Mouse (Mus musculus) hindbrain, embryonic 11.5 days (tissue): ENCODE results near the gene Gm20388. TPM values are rescaled to one million over a fixed set of nuclear protein-coding genes. Genes with fewer than 3 reads are reported as not detected.

Experiments used
- ATAC-seq: fragments of 200-750 bp; cut with Nextera tagmentation; 2 replicates; pipeline ENCODE4 v1.8.0; 2017; ENCODE audit warnings: mild to moderate bottlenecking, moderate TSS enrichment, moderate library complexity; ENCODE audit not compliant: low FRiP score
- DNase-seq: peaks from one replicate; pipeline ENCODE4 v3.0.0-alpha.2; 2015; ENCODE audit warnings: low spot score
- H3K27ac ChIP-seq: fragments of 300-500 bp; sonication (generic); 2 replicates; pipeline ENCODE4 v1.5.1; 2014; ENCODE audit warnings: mild to moderate bottlenecking, low read depth, low read length
- H3K27me3 ChIP-seq: fragments of 300-500 bp; sonication (generic); 2 replicates; pipeline ENCODE4 v1.6.1; 2014; ENCODE audit warnings: mild to moderate bottlenecking, low read length, moderate library complexity, mixed read lengths; ENCODE audit not compliant: control insufficient read depth, insufficient read depth
- H3K36me3 ChIP-seq: fragments of 300-500 bp; sonication (generic); 2 replicates; pipeline ENCODE4 v1.6.1; 2014; ENCODE audit warnings: mild to moderate bottlenecking, low read length, moderate library complexity, mixed read lengths; ENCODE audit not compliant: control insufficient read depth, insufficient read depth
- H3K4me1 ChIP-seq: fragments of 300-500 bp; sonication (generic); replicated peaks from 2 replicates; pipeline ENCODE4 v1.6.1; 2014; ENCODE audit warnings: low read length, mixed read lengths; ENCODE audit not compliant: control insufficient read depth, insufficient read depth
- H3K4me2 ChIP-seq: fragments of 300-500 bp; sonication (generic); replicated peaks from 2 replicates; pipeline ENCODE4 v1.6.1; 2014; ENCODE audit warnings: mild to moderate bottlenecking, low read depth, low read length
- H3K4me3 ChIP-seq: fragments of 300-500 bp; sonication (generic); 2 replicates; pipeline ENCODE4 v1.5.1; 2014; ENCODE audit warnings: low read depth, low read length
- H3K9ac ChIP-seq: fragments of 300-500 bp; sonication (generic); 2 replicates; pipeline ENCODE4 v1.6.1; 2014; ENCODE audit warnings: low read depth, low read length
- H3K9me3 ChIP-seq: fragments of 300-500 bp; sonication (generic); 2 replicates; pipeline ENCODE4 v1.6.1; 2016; ENCODE audit warnings: low read length; ENCODE audit not compliant: control insufficient read depth
- WGBS: fragments of 180-500 bp; shearing (Covaris S2); extraction: QIAGEN DNeasy Blood & Tissue Kit; methylation state at CpG from one replicate; pipeline ENCODE4 v1.1.7; 2014; 5-methylcytosine and 5-hydroxymethylcytosine counted together
- polyA plus RNA-seq: library from polyadenylated mRNA; unstranded; fragments of >200 nt; fragmentation: Nextera tagmentation; extraction: Ambion mirVana; gene quantifications from 2 replicates; pipeline ENCODE4 v1.2.1, GENCODE M21; 2014

Gm20388 gene
- polyA plus RNA-seq, 1 experiment from 2014 or later, result 11.8 TPM

DNA sequence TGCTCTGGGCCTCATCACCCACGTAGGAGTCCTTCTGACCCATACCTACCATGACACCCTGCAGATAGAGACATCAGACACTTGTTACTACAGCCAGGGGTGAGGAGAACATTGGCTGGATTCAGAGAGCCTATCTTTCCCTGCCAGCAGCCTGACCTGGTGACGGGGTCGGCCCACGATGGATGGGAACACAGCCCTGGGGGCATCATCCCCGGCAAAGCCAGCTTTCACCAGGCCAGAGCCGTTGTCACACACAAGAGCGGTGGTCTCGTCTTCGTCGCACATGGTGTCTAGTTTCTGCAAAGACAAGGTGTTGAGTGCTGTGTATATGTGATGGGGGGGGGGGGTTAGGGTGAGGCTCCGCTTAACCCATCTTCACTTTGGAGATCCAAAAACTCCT, 3982.8 kb downstream of the Gm20388 start:
- WGBS, result 77% methylated on average over 11 of the region's 11 CpGs
- Histone ChIP-seq H3K27ac (no peak overlapping the region), H3K9me3 (no peaks in the 10 kb centered on the region), H3K27me3 (peaks cover 55% of the 10 kb centered on the region), H3K4me2 (no peak overlapping the region), H3K9ac (no peak overlapping the region), H3K4me1 (peaks cover 3% of the 10 kb centered on the region; the same call in 1 of the 2 replicates), H3K36me3 (no peaks in the 10 kb centered on the region), H3K4me3 (no peak overlapping the region)
- ATAC-seq, result no peak
- no peak for DNase-seq

- Histone ChIP-seq H3K27ac (no peak within 1 kb of the TSS), H3K4me2 (no peak within 1 kb of the TSS), H3K4me1 (peaks cover 3% of the 10 kb centered on the region; the same call in 1 of the 2 replicates), H3K9me3 (no peaks in the 10 kb centered on the region), H3K27me3 (peaks cover 55% of the 10 kb centered on the region), H3K9ac (no peak within 1 kb of the TSS), H3K36me3 (no peaks in the 10 kb centered on the region), H3K4me3 (no peak within 1 kb of the TSS)
- ATAC-seq (no peak), DNase-seq (no peak)
- 21% methylated on average over 14 of the region's 15 CpGs for WGBS
These were observed 3984.0 kb downstream of the Gm20388 start, which contains the start of gene Acta1 for GRCm38 (mm10) chr8:123894502-123895097. TSS of gene Acta1 (minus strand) at chr8:123894751.

GRCm38 (mm10) chr8:123895230-123895629, 3984.6 kb downstream of the Gm20388 start:
- Histone ChIP-seq H3K4me1 (peaks cover 3% of the 10 kb centered on the region; the same call in 1 of the 2 replicates), H3K27me3 (peaks cover 53% of the 10 kb centered on the region), H3K27ac (no peak overlapping the region), H3K4me2 (no peak overlapping the region), H3K9me3 (no peaks in the 10 kb centered on the region), H3K4me3 (no peak overlapping the region), H3K36me3 (no peaks in the 10 kb centered on the region), H3K9ac (no peak overlapping the region)
- no peak for DNase-seq
- WGBS, result 72% methylated on average over 4 of the region's 4 CpGs
- no peak for ATAC-seq

- H3K9ac ChIP-seq, result no peak overlapping the region
- no peak overlapping the region for H3K4me2 ChIP-seq
- H3K9me3 ChIP-seq, result no peaks in the 10 kb centered on the region
- no peak overlapping the region for H3K4me3 ChIP-seq
- peaks cover 3% of the 10 kb centered on the region; the same call in 1 of the 2 replicates for H3K4me1 ChIP-seq
- peaks cover 48% of the 10 kb centered on the region for H3K27me3 ChIP-seq
- H3K36me3 ChIP-seq, result no peaks in the 10 kb centered on the region
- 71% methylated on average over 9 of the region's 9 CpGs for WGBS
- no peak for DNase-seq
- H3K27ac ChIP-seq, result no peak overlapping the region
- ATAC-seq, result no peak
These were observed 3985.2 kb downstream of the Gm20388 start for GRCm38 (mm10) chr8:123895680-123896365.

- peaks cover 42% of the 10 kb centered on the region for H3K27me3 ChIP-seq
- WGBS, result 64% methylated on average over 14 of the region's 14 CpGs
- no peaks in the 10 kb centered on the region for H3K36me3 ChIP-seq
- H3K4me3 ChIP-seq, result no peak overlapping the region
- no peaks in the 10 kb centered on the region for H3K9me3 ChIP-seq
- peaks cover 3% of the 10 kb centered on the region; the same call in 1 of the 2 replicates for H3K4me1 ChIP-seq
- H3K27ac ChIP-seq, result no peak overlapping the region
- H3K9ac ChIP-seq, result no peak overlapping the region
- DNase-seq (no peak), ATAC-seq (no peak)
- H3K4me2 ChIP-seq, result no peak overlapping the region
These were observed 3985.7 kb downstream of the Gm20388 start for GRCm38 (mm10) chr8:123896366-123896761.

GRCm38 (mm10) chr8:123896774-123897173, 3986.1 kb downstream of the Gm20388 start:
- Histone ChIP-seq H3K27ac (no peak overlapping the region), H3K9me3 (no peaks in the 10 kb centered on the region), H3K4me1 (peaks cover 3% of the 10 kb centered on the region; the same call in 1 of the 2 replicates), H3K4me2 (no peak overlapping the region), H3K4me3 (no peak overlapping the region), H3K27me3 (peaks cover 38% of the 10 kb centered on the region), H3K9ac (no peak overlapping the region), H3K36me3 (no peaks in the 10 kb centered on the region)
- no peak for ATAC-seq
- DNase-seq, result no peak
- WGBS, result 63% methylated on average over 10 of the region's 10 CpGs

GRCm38 (mm10) chr8:123898576-123898975, 3987.9 kb downstream of the Gm20388 start:
- Histone ChIP-seq H3K4me1 (no peaks in the 10 kb centered on the region), H3K36me3 (0 out of 2 replicates have a peak, but pooled peaks cover 3% of the 10 kb centered on the region), H3K27me3 (peaks cover 20% of the 10 kb centered on the region), H3K9me3 (no peaks in the 10 kb centered on the region), H3K9ac (no peak overlapping the region), H3K27ac (no peak overlapping the region), H3K4me3 (no peak overlapping the region), H3K4me2 (no peak overlapping the region)
- DNase-seq (no peak), ATAC-seq (no peak)
- 90% methylated on average over 5 of the region's 5 CpGs for WGBS

DNA sequence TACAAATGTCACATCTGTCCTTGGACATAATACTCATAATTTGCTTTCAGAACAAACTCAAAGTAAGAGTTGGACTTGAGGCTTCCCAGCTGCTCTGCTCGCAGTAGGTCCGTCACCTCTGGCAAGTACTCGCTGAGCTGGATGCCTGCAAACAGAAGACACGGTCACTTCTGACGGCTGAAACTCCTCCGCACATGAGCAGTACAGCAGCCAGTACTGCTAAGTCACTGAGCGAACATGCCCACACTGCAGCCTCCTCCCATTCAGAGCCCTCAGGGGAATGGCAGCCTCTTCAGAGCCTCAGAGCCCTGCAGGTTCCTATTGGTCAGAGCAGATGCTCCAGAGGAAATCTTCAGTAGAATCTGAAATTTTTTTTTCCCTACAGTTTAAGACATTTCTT, 3988.7 kb downstream of the Gm20388 start:
- Histone ChIP-seq H3K27me3 (peaks cover 13% of the 10 kb centered on the region), H3K36me3 (0 out of 2 replicates have a peak, but pooled peaks cover 3% of the 10 kb centered on the region), H3K4me2 (no peak overlapping the region), H3K9me3 (no peaks in the 10 kb centered on the region), H3K27ac (no peak overlapping the region), H3K4me1 (no peaks in the 10 kb centered on the region), H3K4me3 (no peak overlapping the region), H3K9ac (no peak overlapping the region)
- WGBS, result 92% methylated on average over 7 of the region's 7 CpGs
- no peak for DNase-seq
- no peak for ATAC-seq

DNA sequence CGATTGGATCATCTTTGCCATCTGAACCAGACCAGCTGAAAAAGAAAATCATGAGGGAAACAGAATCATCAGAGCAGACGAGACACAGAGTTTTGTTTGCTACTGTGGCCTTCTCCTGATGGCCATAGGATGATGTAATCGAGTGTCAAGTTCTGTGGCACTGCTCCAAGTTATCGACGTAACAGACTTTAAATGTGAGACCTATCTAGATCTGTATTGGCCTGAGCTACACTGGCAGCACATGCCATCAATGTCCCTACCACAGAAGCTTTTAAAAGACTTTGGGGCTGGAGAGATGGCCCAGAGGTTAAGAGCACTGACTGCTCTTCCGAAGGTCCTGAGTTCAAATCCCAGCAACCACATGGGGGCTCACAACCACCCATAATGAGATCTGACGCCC, 3992.0 kb downstream of the Gm20388 start:
- no peak for ATAC-seq

More for the DNA sequence above, 3992.0 kb downstream of the Gm20388 start:
- Histone ChIP-seq H3K9me3 (no peaks in the 10 kb centered on the region), H3K27ac (no peak overlapping the region), H3K4me1 (no peaks in the 10 kb centered on the region), H3K9ac (no peak overlapping the region), H3K4me3 (no peak overlapping the region), H3K36me3 (peaks cover 7% of the 10 kb centered on the region; the same call in 1 of the 2 replicates), H3K27me3 (no peaks in the 10 kb centered on the region), H3K4me2 (no peak overlapping the region)
- no peak for DNase-seq
- 89% methylated on average over 7 of the region's 7 CpGs for WGBS
